Mouse (Mus musculus): Measurements from ENCODE around the gene Kank4. TPM values are rescaled to one million over a fixed set of nuclear protein-coding genes. Genes with fewer than 3 reads are reported as not detected.
"Not testable (repeated sequence)": the region's sequence is repeated elsewhere in the genome, so short reads cannot be mapped to it uniquely, and the experiment has no call there.

The Kank4 gene
- polyA plus RNA-seq, 1 experiment from 2014 or later = 0.84 TPM

DNA sequence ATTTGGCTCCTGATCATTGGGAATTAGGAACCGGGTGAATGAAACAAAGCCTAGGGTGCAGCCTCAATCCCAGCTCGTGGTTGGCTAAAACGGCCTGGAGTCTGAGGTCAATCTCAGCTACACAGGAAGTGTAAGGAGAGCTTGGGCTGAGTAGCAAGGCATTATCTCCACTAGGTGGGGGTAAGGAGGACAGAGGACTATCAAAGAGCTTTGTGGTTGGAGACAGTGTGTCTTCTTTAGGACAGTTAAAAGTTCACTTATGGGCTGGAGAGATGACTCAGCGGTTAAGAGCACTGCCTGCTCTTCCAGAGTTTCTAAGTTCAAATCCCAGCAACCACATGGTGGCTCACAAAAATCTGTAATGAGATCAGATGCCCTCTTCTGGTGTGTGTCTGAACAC is 91.9 kb downstream of the Kank4 start:
- 36% methylated on average over 4 of the region's 4 CpGs for WGBS
- Histone ChIP-seq H3K9me3 (ENCODE audit: control insufficient read depth, low read length) (no peaks in the 10 kb centered on the region), H3K9ac (ENCODE audit: low read length) (no peak overlapping the region), H3K36me3 (ENCODE audit: control insufficient read depth, insufficient read depth, low read length) (no peaks in the 10 kb centered on the region), H3K4me1 (ENCODE audit: control insufficient read depth in 2 of 2, insufficient read depth in 2 of 2, low read length in 2 of 2) (peaks cover 8 to 16% of the 10 kb centered on the region in 2 experiments), H3K27ac (replicated peaks in 1 of 2; ENCODE audit: control insufficient read depth in 1 of 2, insufficient read depth in 1 of 2, low read depth in 2 of 2, low read length in 2 of 2) (no peak overlapping the region), H3K4me3 (ENCODE audit: control insufficient read depth in 1 of 2, insufficient read depth in 1 of 2, low read depth in 1 of 2, low read length in 2 of 2) (no peak overlapping the region), H3K4me2 (ENCODE audit: low read length) (no peak overlapping the region), H3K27me3 (ENCODE audit: control insufficient read depth, insufficient read depth, low read length) (peaks cover 15% of the 10 kb centered on the region)
- ATAC-seq (ENCODE audit: insufficient number of reproducible peaks, insufficient read depth, low FRiP score, low read depth) = no peak

DNA sequence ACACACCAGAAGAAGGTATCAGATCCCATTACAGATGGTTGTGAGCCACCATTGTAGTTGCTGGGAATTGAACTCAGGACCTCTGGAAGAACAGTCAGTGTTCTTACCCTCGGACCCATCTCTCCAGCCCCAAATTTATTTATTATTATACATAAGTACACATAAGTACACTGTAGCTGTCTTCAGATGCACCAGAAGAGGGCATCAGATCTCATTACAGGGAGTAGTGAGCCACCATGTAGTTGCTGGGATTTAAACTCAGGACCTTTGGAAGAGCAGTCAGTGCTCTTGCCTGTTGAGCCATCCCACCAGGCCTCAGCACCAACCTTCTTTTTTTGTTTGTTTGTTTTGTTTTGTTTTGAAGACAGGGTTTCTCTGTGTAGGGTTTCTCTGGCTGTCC is 92.7 kb downstream of the Kank4 start:
- H3K9me3 ChIP-seq (ENCODE audit: control insufficient read depth, low read length); H3K9ac ChIP-seq (ENCODE audit: low read length); H3K4me3 ChIP-seq (ENCODE audit: control insufficient read depth in 1 of 2, insufficient read depth in 1 of 2, low read depth in 1 of 2, low read length in 2 of 2); H3K27ac ChIP-seq (replicated peaks in 1 of 2; ENCODE audit: control insufficient read depth in 1 of 2, insufficient read depth in 1 of 2, low read depth in 2 of 2, low read length in 2 of 2); H3K4me2 ChIP-seq (ENCODE audit: low read length); H3K36me3 ChIP-seq (ENCODE audit: control insufficient read depth, insufficient read depth, low read length); ATAC-seq (ENCODE audit: insufficient number of reproducible peaks, insufficient read depth, low FRiP score, low read depth): not testable (repeated sequence)
- WGBS = 97% methylated on average over 1 of the region's 1 CpGs
- peaks cover 15% of the 10 kb centered on the region for H3K27me3 ChIP-seq (ENCODE audit: control insufficient read depth, insufficient read depth, low read length)
- peaks cover 8 to 16% of the 10 kb centered on the region in 2 experiments for H3K4me1 ChIP-seq (ENCODE audit: control insufficient read depth in 2 of 2, insufficient read depth in 2 of 2, low read length in 2 of 2)

DNA sequence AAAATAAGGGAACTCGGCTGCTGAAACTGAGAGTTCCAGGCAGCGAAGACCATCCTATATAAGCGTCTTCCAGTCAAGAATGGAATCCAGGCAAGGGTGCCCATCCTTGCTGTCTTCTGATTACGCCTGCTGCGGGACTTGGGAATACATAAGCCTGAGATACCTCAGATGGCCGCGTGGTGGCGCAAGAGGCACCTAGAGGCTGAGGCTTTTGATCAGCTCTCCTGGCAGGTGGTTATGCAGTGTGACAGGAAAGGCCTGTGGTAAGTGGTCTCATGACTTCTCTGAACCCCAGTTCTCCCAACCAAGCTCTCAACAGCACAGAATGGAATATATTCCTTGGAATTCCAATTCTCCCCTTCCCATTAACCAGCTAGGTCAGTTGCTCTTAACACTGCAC is 94.9 kb downstream of the Kank4 start:
- WGBS = 10% methylated on average over 8 of the region's 8 CpGs
- H3K9me3 ChIP-seq (ENCODE audit: control insufficient read depth, low read length) = no peaks in the 10 kb centered on the region
- H3K36me3 ChIP-seq (ENCODE audit: control insufficient read depth, insufficient read depth, low read length) = no peaks in the 10 kb centered on the region
- no peak overlapping the region for H3K27ac ChIP-seq (replicated peaks in 1 of 2; ENCODE audit: control insufficient read depth in 1 of 2, insufficient read depth in 1 of 2, low read depth in 2 of 2, low read length in 2 of 2)
- H3K4me3 ChIP-seq (ENCODE audit: control insufficient read depth in 1 of 2, insufficient read depth in 1 of 2, low read depth in 1 of 2, low read length in 2 of 2) = no peak overlapping the region
- H3K27me3 ChIP-seq (ENCODE audit: control insufficient read depth, insufficient read depth, low read length) = peaks cover 10% of the 10 kb centered on the region; the same call in 1 of the 2 replicates
- no peak for ATAC-seq (ENCODE audit: insufficient number of reproducible peaks, insufficient read depth, low FRiP score, low read depth)
- no peak overlapping the region for H3K9ac ChIP-seq (ENCODE audit: low read length)
- no peak overlapping the region for H3K4me2 ChIP-seq (ENCODE audit: low read length)
- peaks cover 5% of the 10 kb centered on the region in 2 experiments; a peak in 3 of 4 replicates for H3K4me1 ChIP-seq (ENCODE audit: control insufficient read depth in 2 of 2, insufficient read depth in 2 of 2, low read length in 2 of 2)

DNA sequence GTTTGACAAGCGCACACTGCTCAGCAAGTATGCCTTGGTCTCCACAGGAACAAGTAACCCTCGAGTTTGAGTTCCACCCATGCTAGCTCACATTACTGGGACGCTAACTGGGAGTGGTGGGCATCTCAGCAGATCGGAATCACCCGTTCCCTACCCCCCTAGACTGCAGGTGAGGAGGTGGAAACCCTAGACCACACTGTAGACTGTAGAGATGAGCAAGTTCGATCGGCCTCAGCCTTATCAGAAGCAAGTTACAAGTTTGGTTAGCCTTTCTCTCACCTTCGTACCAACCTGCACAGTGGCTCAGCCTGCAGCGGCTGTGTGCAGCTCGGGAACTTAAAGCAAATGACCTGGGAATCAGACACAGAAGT is 98.8 kb downstream of the Kank4 start:
- no peaks in the 10 kb centered on the region for H3K27me3 ChIP-seq (ENCODE audit: control insufficient read depth, insufficient read depth, low read length)
- H3K4me3 ChIP-seq (ENCODE audit: control insufficient read depth in 1 of 2, insufficient read depth in 1 of 2, low read depth in 1 of 2, low read length in 2 of 2) = no peak overlapping the region
- ATAC-seq (ENCODE audit: insufficient number of reproducible peaks, insufficient read depth, low FRiP score, low read depth) = no peak
- no peaks in the 10 kb centered on the region for H3K9me3 ChIP-seq (ENCODE audit: control insufficient read depth, low read length)
- H3K4me2 ChIP-seq (ENCODE audit: low read length) = no peak overlapping the region
- 77% methylated on average over 10 of the region's 10 CpGs for WGBS
- no peak overlapping the region for H3K27ac ChIP-seq (replicated peaks in 1 of 2; ENCODE audit: control insufficient read depth in 1 of 2, insufficient read depth in 1 of 2, low read depth in 2 of 2, low read length in 2 of 2)
- no peak overlapping the region for H3K9ac ChIP-seq (ENCODE audit: low read length)
- no peaks in the 10 kb centered on the region for H3K36me3 ChIP-seq (ENCODE audit: control insufficient read depth, insufficient read depth, low read length)
- H3K4me1 ChIP-seq (ENCODE audit: control insufficient read depth in 2 of 2, insufficient read depth in 2 of 2, low read length in 2 of 2) = no peaks in the 10 kb centered on the region

DNA sequence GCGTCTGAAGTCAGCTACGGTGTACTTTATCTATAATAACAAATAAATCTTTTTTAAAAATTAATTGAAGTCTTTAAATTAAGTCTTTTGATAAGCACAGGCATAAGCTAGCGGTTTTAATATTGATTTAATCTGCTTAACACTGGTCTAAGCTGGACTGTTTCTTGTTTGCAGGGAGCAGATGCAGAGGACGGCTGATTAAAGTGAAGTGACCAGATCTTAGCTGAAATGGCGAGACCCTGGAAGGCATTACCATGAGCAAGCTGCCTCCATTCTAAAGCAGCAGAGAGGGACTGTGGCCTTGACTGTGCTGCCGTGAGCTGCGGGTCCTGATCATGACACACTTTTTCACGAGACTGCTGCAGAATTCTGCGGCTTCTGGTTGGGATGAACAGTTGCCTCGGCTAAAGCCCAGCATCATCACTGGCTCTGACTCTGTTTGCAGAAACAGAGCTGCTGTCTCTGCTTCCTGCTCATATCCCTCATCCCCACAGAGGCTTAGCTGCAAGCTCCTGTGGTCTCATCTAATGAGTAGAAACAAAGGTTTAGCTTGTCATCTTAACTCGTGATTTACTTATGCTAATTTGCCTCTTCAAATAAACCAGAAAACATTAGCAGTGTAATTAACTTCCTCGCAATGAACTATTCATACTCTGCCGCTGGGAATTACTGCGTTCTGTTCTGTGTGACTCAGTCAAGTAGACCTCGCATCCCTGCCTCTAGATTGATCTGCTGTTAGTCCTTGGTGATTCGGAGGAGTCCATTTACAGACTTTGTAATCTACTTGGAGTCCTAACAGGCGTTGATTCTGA is 99.4 kb downstream of the Kank4 start:
- no peaks in the 10 kb centered on the region for H3K9me3 ChIP-seq (ENCODE audit: control insufficient read depth, low read length)
- H3K9ac ChIP-seq (ENCODE audit: low read length) = no peak overlapping the region
- H3K4me2 ChIP-seq (ENCODE audit: low read length) = no peak overlapping the region
- H3K4me3 ChIP-seq (ENCODE audit: control insufficient read depth in 1 of 2, insufficient read depth in 1 of 2, low read depth in 1 of 2, low read length in 2 of 2) = no peak overlapping the region
- no peaks in the 10 kb centered on the region for H3K36me3 ChIP-seq (ENCODE audit: control insufficient read depth, insufficient read depth, low read length)
- 84% methylated on average over 17 of the region's 17 CpGs for WGBS
- H3K27me3 ChIP-seq (ENCODE audit: control insufficient read depth, insufficient read depth, low read length) = no peaks in the 10 kb centered on the region
- ATAC-seq (ENCODE audit: insufficient number of reproducible peaks, insufficient read depth, low FRiP score, low read depth) = no peak
- H3K4me1 ChIP-seq (ENCODE audit: control insufficient read depth in 2 of 2, insufficient read depth in 2 of 2, low read length in 2 of 2) = no peaks in the 10 kb centered on the region
- no peak overlapping the region for H3K27ac ChIP-seq (replicated peaks in 1 of 2; ENCODE audit: control insufficient read depth in 1 of 2, insufficient read depth in 1 of 2, low read depth in 2 of 2, low read length in 2 of 2)

DNA sequence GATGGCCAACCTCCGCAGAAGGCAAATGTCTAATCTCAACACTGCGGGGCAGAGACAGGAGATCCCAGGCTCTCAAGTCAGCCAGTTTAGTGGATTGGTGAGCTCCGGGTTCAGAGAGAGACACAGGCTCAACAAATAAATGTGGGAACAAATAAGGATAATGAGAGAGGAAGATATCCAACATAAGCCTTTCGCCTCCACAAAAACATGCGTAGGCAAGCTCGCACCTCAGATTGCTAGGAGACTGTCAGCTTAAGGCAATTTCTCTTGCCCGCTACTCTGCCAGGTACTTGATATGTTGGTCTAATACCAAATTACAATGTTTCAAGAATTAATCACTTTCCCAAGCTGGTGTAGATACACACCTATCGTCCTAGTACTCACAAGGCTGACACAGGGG is 106.4 kb downstream of the Kank4 start:
- Histone ChIP-seq H3K4me2 (ENCODE audit: low read length) (no peak overlapping the region), H3K27me3 (ENCODE audit: control insufficient read depth, insufficient read depth, low read length) (no peaks in the 10 kb centered on the region), H3K4me3 (ENCODE audit: control insufficient read depth in 1 of 2, insufficient read depth in 1 of 2, low read depth in 1 of 2, low read length in 2 of 2) (no peak overlapping the region), H3K36me3 (ENCODE audit: control insufficient read depth, insufficient read depth, low read length) (no peaks in the 10 kb centered on the region), H3K9ac (ENCODE audit: low read length) (no peak overlapping the region), H3K27ac (replicated peaks in 1 of 2; ENCODE audit: control insufficient read depth in 1 of 2, insufficient read depth in 1 of 2, low read depth in 2 of 2, low read length in 2 of 2) (no peak overlapping the region), H3K4me1 (ENCODE audit: control insufficient read depth in 2 of 2, insufficient read depth in 2 of 2, low read length in 2 of 2) (no peaks in the 10 kb centered on the region), H3K9me3 (ENCODE audit: control insufficient read depth, low read length) (no peaks in the 10 kb centered on the region)
- WGBS = 93% methylated on average over 8 of the region's 8 CpGs
- no peak for ATAC-seq (ENCODE audit: insufficient number of reproducible peaks, insufficient read depth, low FRiP score, low read depth)

Other genes starting within 250 kb of the Kank4 start
- not detected in 2 replicates for gene L1td1, start 90.8 kb downstream of the Kank4 start, polyA plus RNA-seq (2014; fragmentation: Nextera tagmentation; extraction: Ambion mirVana)
- gene I0C0044D17Rik, start 6.3 kb upstream of the Kank4 start, polyA plus RNA-seq (2014; fragmentation: Nextera tagmentation; extraction: Ambion mirVana) = not detected in 2 replicates
- 51.8 and 54.4 TPM in 2 replicates for gene Usp1, start 106.3 kb upstream of the Kank4 start, polyA plus RNA-seq (2014; fragmentation: Nextera tagmentation; extraction: Ambion mirVana)
- gene Angptl3, start 213.4 kb upstream of the Kank4 start, polyA plus RNA-seq (2014; fragmentation: Nextera tagmentation; extraction: Ambion mirVana) = 0.63 and 0.70 TPM in 2 replicates